Mouse (Mus musculus) embryonic fibroblast, embryonic 13.5 days (primary cell): ENCODE measurements at regions not wholly inside any gene's neighbourhood (a gene's known extent, or its start where the extent isn't known, plus 50 kb on each side); places are given as distances from the start of the nearest gene placed in this dataset.

Experiments
- H3K27ac ChIP-seq: 2 replicates; pipeline ENCODE4 v1.5.1; 2012; ENCODE audit warnings: low read length, control low read depth, inconsistent platforms; ENCODE audit not compliant: insufficient read depth
- H3K4me1 ChIP-seq: 2 replicates; pipeline ENCODE4 v1.6.1; 2011; ENCODE audit warnings: low read length; ENCODE audit not compliant: control insufficient read depth, insufficient read depth
- H3K4me3 ChIP-seq: 2 replicates; pipeline ENCODE4 v1.5.1; 2011; ENCODE audit warnings: mild to moderate bottlenecking, control low read depth, low read length; ENCODE audit not compliant: insufficient read depth
- CTCF ChIP-seq: IDR thresholded peaks from 2 replicates; pipeline ENCODE4 v1.5.1; 2011; ENCODE audit warnings: mild to moderate bottlenecking, control low read depth, low read length, moderate library complexity, borderline replicate concordance; ENCODE audit not compliant: insufficient read depth
- POLR2A ChIP-seq: IDR thresholded peaks from 2 replicates; pipeline ENCODE4 v1.6.1; 2011; ENCODE audit warnings: low read depth, mild to moderate bottlenecking, control low read depth, low read length, moderate library complexity

DNA sequence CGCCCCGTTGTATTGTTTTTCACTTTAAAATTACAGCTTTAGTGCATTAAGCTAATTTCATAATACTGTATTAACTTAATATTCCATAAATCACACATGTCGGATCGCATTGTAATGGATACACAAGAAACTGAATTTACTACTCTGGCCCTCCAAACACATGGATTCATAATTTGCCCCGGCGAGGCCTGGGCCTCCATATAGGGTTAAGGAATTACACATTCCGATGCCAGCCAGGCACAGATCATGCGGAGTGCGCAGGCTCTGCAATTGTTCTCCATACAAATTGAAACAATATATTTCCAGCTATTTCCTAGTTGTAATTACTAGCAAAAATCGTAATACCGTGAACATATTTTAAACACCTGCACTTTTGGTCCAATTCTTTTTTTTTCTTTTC lies 330.2 kb upstream of the Zfp507 start:
- no peak for TF ChIP-seq CTCF
- Histone ChIP-seq H3K27ac (no peak overlapping the region), H3K4me1 (no peaks in the 10 kb centered on the region), H3K4me3 (no peak overlapping the region)

DNA sequence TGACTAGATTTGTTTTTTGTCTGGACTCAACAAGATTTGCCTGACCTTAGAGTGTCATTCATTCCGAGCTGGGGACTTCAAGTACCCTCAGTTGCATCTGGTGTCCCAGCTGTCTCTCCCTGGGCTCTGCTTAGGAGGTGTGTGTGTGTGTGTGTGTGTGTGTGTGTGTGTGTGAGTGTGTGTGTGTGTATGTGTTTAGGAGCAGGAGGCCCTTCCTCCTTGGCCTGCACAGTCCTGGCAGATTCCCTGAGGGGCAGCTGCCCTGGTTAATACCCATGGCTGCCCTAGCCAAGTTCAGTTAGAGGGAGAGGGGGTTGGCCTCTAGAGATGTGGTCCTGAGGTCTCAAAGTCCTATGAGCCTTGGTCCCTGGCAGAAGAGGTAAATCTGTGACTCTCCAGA lies 329.8 kb upstream of the Zfp507 start:
- Histone ChIP-seq H3K4me1 (no peaks in the 10 kb centered on the region), H3K27ac (no peak overlapping the region), H3K4me3 (no peak overlapping the region)
- TF ChIP-seq CTCF (no peak), POLR2A (no peak)

DNA sequence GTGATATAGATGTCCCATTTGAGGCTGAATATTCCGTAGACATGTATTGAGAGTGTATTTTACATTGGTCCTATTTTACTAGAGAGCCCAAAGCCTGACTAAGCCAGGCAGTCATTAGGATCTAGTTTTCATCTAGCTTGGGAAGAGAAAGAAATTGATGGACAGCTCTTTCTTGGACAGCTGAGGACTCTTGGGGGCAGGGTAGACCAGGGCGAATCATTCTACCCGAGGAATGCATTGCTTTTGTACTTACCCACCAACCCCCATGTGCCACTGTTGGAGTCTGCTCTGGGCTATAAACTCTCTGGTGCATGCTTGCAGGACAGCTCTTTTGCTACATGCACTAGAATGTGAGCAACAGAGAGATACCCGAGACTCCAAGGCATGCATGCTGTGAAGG lies 294.3 kb upstream of the Zfp507 start:
- Histone ChIP-seq H3K4me3 (no peak overlapping the region), H3K4me1 (peaks cover 9% of the 10 kb centered on the region; the same call in 1 of the 2 replicates), H3K27ac (no peak overlapping the region)
- TF ChIP-seq POLR2A (no peak), CTCF (no peak)

DNA sequence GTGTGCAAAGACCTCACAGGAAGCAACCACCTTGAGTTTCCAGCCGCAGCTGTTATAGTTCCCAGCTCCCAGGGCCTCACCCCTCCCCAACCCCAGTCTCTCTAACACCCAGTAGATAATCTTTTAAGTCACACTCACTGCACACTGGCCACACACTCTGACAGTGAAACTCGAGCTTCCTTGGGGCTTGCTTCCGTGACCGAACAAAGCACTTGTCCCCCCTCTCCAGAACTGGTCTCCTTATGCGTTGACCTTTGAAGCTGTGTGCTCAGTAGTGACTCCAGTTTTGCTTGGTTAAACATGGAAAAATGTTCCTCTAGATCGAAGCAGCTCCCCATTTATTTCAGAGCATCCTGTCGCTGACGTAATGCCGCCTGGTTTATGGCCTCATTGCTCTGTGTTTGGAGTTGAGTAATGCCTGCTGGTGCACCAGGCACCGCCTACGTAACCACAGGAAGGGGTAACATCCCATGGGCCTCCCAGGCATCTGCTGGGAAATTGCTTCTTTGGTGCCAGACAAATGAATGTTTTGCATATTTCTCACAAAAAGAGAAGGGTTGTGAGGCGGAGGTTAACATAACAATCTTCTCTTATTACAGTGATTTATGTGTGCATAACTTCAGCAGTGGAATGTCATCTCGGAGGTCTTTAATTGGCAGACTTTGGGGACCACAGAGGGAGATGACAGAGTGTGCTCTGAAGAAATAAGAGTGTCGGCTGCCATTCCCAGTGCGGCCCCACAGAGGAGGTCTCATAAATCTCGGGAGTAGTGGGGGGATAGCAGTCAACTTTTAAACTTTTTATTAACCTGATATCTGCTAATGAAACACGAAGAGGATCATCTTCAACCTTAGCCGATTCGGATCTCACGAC lies 292.7 kb upstream of the Zfp507 start:
- Histone ChIP-seq H3K27ac (peak overlapping the region; percentile 63), H3K4me1 (peaks cover 9% of the 10 kb centered on the region; the same call in 1 of the 2 replicates), H3K4me3 (no peak overlapping the region)
- TF ChIP-seq POLR2A: no peak

DNA sequence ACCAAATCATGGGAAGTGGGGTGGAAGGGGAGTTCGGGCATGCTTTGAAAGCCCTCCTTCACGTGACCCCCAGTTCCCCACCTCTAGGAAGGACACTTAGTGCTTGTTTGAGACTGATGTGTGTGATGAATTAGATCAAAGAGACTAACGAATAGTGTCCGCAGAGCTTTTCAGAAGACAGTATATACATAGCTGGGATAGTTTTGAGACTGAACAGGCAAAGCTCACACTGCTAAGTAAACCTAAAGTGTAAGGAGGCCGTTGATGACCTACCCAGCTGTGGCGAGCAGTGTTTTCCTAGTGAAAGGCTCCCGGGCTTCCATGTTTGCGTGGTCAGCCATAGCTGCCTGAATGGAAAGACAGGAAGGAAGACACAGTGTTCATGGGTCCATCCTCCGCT lies 288.3 kb upstream of the Zfp507 start:
- H3K27ac ChIP-seq: no peak overlapping the region
- H3K4me1 ChIP-seq: peaks cover 6% of the 10 kb centered on the region; the same call in 1 of the 2 replicates
- H3K4me3 ChIP-seq: no peak overlapping the region
- no peak for TF ChIP-seq CTCF
- TF ChIP-seq POLR2A: no peak

DNA sequence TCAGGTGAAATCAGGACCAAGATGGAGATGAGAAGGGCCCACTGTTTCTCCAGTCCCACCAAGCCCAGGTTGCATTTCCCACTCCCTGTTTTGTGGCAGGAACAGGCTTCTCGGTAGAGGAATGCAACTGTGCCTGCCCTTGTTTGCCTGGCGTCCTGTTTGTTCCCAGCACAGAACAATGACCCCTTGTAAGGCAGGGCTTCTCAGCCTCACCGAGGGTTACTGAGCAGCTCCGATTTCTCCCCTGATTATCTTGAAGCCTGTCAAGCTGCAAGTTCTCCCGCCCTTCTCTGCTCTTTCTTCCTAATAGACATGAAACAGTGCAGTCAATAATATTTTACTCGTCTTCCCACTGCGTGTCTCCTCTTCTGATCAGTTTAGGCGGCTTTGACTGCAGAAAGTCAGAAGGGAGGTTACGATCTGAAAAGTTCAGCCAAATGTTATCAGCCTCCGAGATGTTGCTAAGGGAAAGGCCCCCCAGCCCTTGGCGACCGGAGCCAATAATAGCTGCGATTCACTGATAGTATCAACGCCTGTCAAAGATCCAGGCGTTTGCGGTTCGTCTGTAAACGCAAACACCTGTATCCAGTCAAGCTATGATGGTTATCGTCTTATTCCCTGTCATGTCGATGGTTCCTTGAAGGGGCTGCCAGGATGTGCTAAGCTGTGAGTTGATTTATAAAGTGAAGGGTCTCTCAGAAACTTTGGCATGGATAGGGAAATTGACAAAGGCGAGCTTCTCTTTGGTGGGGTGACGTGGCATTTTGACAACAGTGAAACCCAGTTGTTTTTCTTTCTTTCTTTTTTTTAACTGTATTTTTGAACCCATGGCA lies 287.7 kb upstream of the Zfp507 start:
- H3K4me3 ChIP-seq: no peak overlapping the region
- no peak overlapping the region for H3K27ac ChIP-seq
- TF ChIP-seq CTCF (no peak), POLR2A (no peak)
- peaks cover 4% of the 10 kb centered on the region; the same call in 1 of the 2 replicates for H3K4me1 ChIP-seq

DNA sequence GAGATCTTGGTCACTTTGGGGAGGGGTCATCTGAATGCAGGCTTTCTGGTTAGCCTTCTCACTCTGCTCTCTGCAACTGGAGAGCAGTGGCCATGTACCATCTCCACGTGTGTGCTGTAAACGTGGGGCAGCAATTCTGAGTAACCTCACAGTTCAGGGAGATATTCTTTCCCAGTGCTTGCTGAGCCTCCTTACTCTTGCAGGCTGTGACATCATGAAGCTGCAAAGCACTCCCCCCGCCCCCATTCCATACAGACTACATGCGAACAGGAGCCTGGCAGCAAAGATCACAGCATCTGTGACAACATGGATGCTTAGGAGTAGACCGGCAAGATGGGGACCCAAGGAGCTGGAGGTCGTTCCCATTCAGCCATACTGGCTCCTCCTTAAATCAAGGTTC lies 284.8 kb upstream of the Zfp507 start:
- H3K27ac ChIP-seq: no peak overlapping the region
- TF ChIP-seq POLR2A (no peak), CTCF (no peak)
- no peak overlapping the region for H3K4me3 ChIP-seq
- peaks cover 4% of the 10 kb centered on the region; the same call in 1 of the 2 replicates for H3K4me1 ChIP-seq

DNA sequence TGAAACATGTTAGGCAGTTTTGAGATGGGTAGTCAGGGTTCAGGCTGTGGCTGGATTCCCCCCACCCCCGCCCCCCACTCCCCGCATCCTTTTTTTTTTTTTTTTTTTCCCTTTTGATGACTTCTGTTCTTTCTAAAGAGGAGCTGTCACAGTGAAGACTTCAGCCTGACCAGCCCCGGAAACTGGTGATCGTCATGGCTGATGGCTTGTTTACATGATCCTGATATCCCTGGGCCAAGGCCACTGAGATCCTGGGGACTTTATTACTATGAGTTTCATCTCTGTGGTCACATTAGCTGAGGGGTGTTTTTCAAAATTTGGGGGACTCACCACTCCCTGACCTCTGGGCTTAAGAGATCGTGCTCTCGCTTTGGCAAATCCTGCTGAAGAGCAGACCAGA lies 275.9 kb upstream of the Zfp507 start:
- Histone ChIP-seq H3K4me1 (no peaks in the 10 kb centered on the region), H3K4me3 (no peak overlapping the region), H3K27ac (no peak overlapping the region)
- no peak for TF ChIP-seq POLR2A
- TF ChIP-seq CTCF: no peak

DNA sequence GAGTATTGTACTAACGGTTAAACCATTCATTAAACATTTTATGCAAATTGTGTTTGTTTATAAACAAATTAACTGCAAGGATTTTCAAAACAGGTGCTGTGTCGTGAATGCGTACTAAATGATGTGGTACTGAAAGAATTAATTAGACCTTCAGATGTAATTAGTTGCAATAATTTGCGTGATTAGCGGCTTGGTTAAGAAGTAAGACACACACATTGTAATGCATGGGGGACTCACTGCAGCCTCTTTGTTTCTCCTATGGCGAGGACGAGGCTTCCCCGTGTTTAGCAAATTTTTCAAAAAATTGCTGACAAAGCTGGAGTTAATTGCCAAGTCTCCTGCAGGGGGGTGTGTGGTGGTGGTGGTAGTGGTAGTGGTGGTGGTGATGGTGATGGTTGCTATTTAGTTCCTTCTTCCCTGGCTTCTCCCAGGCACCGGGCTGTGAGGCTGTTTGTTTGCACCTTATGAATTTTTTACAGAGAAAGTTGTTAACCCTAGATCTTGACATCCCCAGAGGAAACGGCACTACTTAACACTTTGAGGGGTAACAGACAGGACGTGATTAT lies 275.4 kb upstream of the Zfp507 start:
- Histone ChIP-seq H3K4me1 (no peaks in the 10 kb centered on the region), H3K27ac (no peak overlapping the region), H3K4me3 (no peak overlapping the region)
- no peak for TF ChIP-seq CTCF
- TF ChIP-seq POLR2A: no peak

DNA sequence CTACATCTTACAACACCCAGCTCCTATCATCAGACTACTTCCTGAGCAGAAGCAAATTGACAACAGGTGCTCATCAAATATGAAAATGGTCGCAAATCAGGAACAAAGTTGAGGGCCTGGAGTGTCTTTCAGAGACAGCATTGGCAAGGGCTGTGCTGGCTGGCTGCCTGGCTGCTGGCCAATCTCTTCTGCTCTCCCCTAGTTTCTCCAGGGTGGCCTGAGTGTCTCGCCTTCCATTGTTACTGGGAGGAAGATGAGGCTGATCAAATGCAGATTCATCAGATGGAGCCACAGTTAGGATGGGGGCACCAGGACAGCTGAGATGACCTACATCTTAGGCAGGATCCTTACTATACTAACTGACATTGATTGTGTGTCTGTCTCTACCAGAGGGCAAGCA lies 274.5 kb upstream of the Zfp507 start:
- TF ChIP-seq POLR2A (no peak), CTCF (no peak)
- Histone ChIP-seq H3K4me3 (no peak overlapping the region), H3K27ac (no peak overlapping the region), H3K4me1 (no peaks in the 10 kb centered on the region)
